Mouse (Mus musculus) heart, postnatal 0 days (tissue): ENCODE data around the gene Fam71a.

Experiments used
- CTCF ChIP-seq: IDR thresholded peaks from 2 replicates; pipeline ENCODE4 v1.5.1; 2016; ENCODE audit warnings: antibody characterized with exemption, control low read depth, low read depth
- EP300 ChIP-seq: IDR thresholded peaks from 2 replicates; pipeline ENCODE4 v1.6.1; 2016; ENCODE audit warnings: antibody characterized with exemption, low read depth

DNA sequence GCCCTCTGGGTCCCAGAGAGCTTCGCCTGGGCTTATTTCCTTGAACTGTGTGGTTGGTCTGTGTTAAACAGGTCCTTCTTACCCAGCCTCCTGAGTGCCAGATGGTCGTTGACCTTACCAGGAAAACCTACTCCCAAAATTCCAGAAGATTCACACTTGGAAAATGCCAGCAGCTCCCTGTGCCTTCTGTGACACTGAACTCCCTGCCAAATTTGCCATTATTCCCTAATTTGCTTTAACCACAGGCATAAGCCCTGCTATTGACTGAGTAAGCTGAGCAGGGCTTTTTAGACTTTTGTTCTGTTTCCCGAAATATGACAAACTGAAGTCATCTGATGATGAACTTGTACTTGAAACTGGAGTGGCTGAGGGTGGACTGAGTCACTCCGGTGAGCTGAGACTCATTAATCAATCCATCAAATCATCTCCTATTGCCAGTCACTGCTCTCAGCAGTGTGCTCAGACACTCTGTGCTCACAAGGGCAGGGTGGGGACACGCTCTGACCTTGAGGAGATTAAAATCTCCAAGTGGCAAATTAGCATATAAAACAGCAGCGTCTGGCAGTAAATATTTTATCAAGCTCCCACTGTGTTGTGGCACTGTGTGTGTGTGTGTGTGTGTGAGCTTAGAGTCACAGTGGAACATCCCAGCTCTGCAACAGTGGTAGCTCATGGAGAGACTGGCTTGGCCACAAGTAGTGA lies 25.2 kb upstream of the Fam71a start:
- TF ChIP-seq EP300 (no peak), CTCF (no peak)
